Mouse (Mus musculus): ENCODE results near the gene Map1a. TPM values are rescaled to one million over a fixed set of nuclear protein-coding genes. Genes with fewer than 3 reads are reported as not detected.

Gene Map1a
- polyA plus RNA-seq, 1 experiment from 2014 or later: 2.6 TPM

DNA sequence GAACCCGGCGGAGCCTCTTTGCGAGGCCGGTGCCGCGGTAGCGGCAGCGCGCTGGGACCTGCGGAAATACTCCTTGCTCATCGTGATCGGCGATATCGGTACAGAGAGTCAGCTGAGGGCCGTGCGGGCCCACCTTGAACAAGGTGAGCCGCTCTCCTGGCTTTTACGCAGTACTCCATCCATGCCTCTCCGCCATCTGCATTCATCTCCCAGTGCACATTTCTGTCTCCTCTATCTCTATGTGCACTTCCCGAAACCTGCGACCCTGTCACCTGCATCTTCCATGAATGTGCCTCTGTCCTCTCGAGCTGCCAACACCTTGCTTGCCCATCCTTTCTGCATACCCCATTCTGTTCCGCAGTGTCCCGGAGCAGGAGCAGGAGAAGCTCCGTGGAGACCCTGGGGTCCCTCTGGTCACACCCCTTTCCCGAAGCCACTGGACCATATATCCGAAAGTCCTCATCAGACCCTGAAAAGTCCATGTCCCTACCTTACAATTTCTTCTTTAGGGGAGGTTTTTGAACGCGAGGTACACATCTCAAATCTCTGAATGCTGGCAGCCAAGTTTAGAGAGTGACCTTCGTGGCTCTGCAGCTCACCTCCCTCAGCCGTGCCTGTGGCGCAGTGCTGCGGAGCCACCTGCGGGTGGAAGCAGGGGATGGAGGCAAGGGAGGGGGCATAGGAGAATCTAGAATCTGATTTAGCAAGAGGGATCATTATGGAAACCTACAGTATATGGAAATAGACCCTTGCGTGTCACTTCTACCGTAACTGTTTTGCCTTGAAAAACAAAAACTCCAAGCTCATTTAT is 535 bp downstream of the Map1a start:
- H3K27ac ChIP-seq (ENCODE audit: low read length): no peak overlapping the region
- H3K4me1 ChIP-seq (ENCODE audit: control insufficient read depth, insufficient read depth, low read length): peaks cover 21% of the 10 kb centered on the region
- peak overlapping the region; percentile 89 for H3K4me2 ChIP-seq (ENCODE audit: low read depth, low read length)
- H3K9ac ChIP-seq (ENCODE audit: low read depth, low read length): peak overlapping the region; percentile 45; the same call in 1 of the 2 replicates
- peaks cover 4% of the 10 kb centered on the region; the same call in 1 of the 2 replicates for H3K27me3 ChIP-seq (replicated peaks; ENCODE audit: control insufficient read depth, insufficient read depth, low read length)
- H3K36me3 ChIP-seq (ENCODE audit: control insufficient read depth, insufficient read depth, low read length): no peaks in the 10 kb centered on the region
- 5% methylated on average over 36 of the region's 36 CpGs for WGBS
- H3K4me3 ChIP-seq (ENCODE audit: low read length): peak overlapping the region; percentile 58
- no peak; the same call in 1 of the 2 replicates for ATAC-seq
- H3K9me3 ChIP-seq (ENCODE audit: control insufficient read depth, low read length): no peaks in the 10 kb centered on the region

- H3K36me3 ChIP-seq (ENCODE audit: control insufficient read depth, insufficient read depth, low read length): no peaks in the 10 kb centered on the region
- no peak overlapping the region for H3K9ac ChIP-seq (ENCODE audit: low read depth, low read length)
- H3K4me1 ChIP-seq (ENCODE audit: control insufficient read depth, insufficient read depth, low read length): peaks cover 42% of the 10 kb centered on the region
- H3K4me2 ChIP-seq (ENCODE audit: low read depth, low read length): no peak overlapping the region
- peaks cover 9% of the 10 kb centered on the region for H3K27me3 ChIP-seq (replicated peaks; ENCODE audit: control insufficient read depth, insufficient read depth, low read length)
- no peak overlapping the region for H3K4me3 ChIP-seq (ENCODE audit: low read length)
- WGBS: 71% methylated on average over 5 of the region's 5 CpGs
- ATAC-seq: no peak
- no peak overlapping the region for H3K27ac ChIP-seq (ENCODE audit: low read length)
- H3K9me3 ChIP-seq (ENCODE audit: control insufficient read depth, low read length): no peaks in the 10 kb centered on the region
These were observed 3.1 kb downstream of the Map1a start for GRCm38 (mm10) chr2:121292316-121293013.

GRCm38 (mm10) chr2:121294182-121294581 is 4.8 kb downstream of the Map1a start:
- H3K36me3 ChIP-seq (ENCODE audit: control insufficient read depth, insufficient read depth, low read length): no peaks in the 10 kb centered on the region
- peak overlapping the region; percentile 58; the same call in 1 of the 2 replicates for H3K27ac ChIP-seq (ENCODE audit: low read length)
- no peaks in the 10 kb centered on the region for H3K9me3 ChIP-seq (ENCODE audit: control insufficient read depth, low read length)
- H3K4me1 ChIP-seq (ENCODE audit: control insufficient read depth, insufficient read depth, low read length): peaks cover 42% of the 10 kb centered on the region
- peak overlapping the region; percentile 56; the same call in 1 of the 2 replicates for H3K4me3 ChIP-seq (ENCODE audit: low read length)
- H3K27me3 ChIP-seq (replicated peaks; ENCODE audit: control insufficient read depth, insufficient read depth, low read length): peaks cover 9% of the 10 kb centered on the region
- ATAC-seq: no peak
- WGBS: 30% methylated on average over 4 of the region's 4 CpGs
- peak overlapping the region; percentile 61; the same call in 1 of the 2 replicates for H3K9ac ChIP-seq (ENCODE audit: low read depth, low read length)
- H3K4me2 ChIP-seq (ENCODE audit: low read depth, low read length): peak overlapping the region; percentile 70

DNA sequence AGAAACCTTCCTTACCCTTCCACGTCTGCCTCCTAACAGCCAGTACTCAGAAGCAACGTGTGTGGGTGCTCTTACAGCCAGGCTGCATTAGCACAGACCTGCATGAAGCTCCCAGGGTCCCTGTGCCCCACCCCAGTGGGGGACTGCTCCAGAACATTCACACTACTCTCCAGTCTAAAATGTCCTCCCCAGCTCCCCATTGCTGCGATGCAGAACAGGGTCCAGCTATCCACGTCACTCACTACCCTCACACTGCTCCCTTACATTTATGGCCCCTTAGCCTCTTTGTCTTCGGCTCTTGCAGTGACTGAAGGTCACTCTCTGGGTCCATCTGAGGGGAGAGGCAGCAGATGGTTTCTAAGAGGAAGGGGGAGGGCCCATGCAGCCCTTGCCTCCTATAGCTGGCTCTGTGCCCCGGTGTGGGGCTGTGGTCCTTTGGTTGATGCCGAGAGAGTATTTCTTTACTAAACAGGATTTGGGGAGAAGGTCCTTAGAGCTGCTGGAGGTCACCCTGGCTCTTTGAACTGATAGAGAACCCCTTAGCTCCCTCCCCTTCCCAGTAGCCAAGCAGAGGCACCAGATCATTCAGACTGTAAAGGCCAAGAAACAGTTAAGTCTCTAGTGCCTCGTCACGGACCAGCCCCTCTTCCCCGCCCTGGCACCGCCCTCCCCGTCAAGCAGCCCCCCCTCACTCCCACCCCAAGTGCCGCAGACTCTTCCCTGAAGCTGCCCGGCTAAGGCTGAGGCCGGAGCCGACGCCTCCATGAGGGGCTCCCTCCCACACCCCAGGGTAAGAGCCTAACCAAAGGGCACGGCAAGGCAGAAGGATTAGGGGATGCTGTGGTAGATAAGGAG is 5.6 kb downstream of the Map1a start:
- Histone ChIP-seq H3K27me3 (replicated peaks; ENCODE audit: control insufficient read depth, insufficient read depth, low read length) (peaks cover 9% of the 10 kb centered on the region), H3K36me3 (ENCODE audit: control insufficient read depth, insufficient read depth, low read length) (no peaks in the 10 kb centered on the region), H3K4me2 (ENCODE audit: low read depth, low read length) (peak overlapping the region; percentile 70), H3K4me3 (ENCODE audit: low read length) (peak overlapping the region; percentile 56), H3K4me1 (ENCODE audit: control insufficient read depth, insufficient read depth, low read length) (peaks cover 38% of the 10 kb centered on the region), H3K9ac (ENCODE audit: low read depth, low read length) (peak overlapping the region; percentile 61), H3K27ac (ENCODE audit: low read length) (peak overlapping the region; percentile 58), H3K9me3 (ENCODE audit: control insufficient read depth, low read length) (no peaks in the 10 kb centered on the region)
- WGBS: 2% methylated on average over 18 of the region's 18 CpGs
- ATAC-seq: peak; percentile 77

DNA sequence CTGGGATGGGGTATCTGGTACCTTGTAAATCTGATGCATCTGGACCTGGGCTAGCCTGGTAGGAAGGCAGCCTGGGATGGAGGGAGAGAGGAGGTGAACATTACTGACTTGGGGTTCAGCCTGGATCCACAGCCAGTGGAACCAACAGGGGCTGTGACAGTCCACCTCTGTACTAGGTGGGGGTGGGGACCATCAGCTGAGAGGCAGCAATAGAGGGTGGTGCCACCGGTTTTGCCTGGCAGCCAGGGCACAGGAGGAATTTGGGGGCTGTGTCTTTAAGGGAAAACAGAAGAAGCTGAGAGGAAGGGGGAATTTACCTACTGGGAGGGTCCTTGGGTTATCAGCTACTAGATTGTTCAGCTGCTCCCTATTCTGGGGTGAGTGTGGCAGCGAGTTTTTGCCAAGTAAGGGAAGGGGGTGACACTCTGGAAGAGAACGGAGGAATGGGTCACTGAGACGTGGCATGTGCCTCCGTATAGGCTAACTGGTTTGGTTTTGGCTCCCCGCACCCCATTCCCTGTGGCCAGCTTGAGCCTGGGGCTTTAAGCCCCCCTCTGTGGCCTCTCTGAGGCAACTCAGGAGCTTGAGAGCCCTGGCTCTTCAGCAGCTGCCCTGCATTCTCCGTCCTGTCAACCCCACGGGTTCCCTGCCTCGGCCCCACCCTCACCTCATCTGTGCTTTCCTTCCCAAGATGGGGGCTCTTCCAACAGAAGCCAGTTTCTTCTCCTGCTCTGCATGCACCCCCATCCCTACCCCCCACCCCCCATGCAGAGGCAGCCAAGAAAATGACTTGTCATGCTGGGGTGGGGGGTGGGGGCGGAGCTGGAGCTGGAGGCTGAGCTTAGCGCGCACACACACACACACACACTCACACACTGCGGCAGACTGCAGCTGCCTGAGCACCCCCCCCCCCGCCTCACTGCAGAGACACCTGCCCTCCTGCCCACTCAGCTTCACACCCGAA is 6.5 kb downstream of the Map1a start:
- WGBS: 8% methylated on average over 15 of the region's 15 CpGs
- H3K9ac ChIP-seq (ENCODE audit: low read depth, low read length): peak overlapping the region; percentile 61
- H3K27me3 ChIP-seq (replicated peaks; ENCODE audit: control insufficient read depth, insufficient read depth, low read length): peaks cover 5% of the 10 kb centered on the region
- H3K4me1 ChIP-seq (ENCODE audit: control insufficient read depth, insufficient read depth, low read length): peaks cover 36% of the 10 kb centered on the region
- peak overlapping the region; percentile 70 for H3K4me2 ChIP-seq (ENCODE audit: low read depth, low read length)
- H3K4me3 ChIP-seq (ENCODE audit: low read length): peak overlapping the region; percentile 56
- peak; percentile 12; the same call in 1 of the 2 replicates for ATAC-seq
- no peaks in the 10 kb centered on the region for H3K36me3 ChIP-seq (ENCODE audit: control insufficient read depth, insufficient read depth, low read length)
- H3K27ac ChIP-seq (ENCODE audit: low read length): 0 out of 2 replicates have a peak overlapping the region, but pooled peaks have one; percentile 42
- no peaks in the 10 kb centered on the region for H3K9me3 ChIP-seq (ENCODE audit: control insufficient read depth, low read length)

DNA sequence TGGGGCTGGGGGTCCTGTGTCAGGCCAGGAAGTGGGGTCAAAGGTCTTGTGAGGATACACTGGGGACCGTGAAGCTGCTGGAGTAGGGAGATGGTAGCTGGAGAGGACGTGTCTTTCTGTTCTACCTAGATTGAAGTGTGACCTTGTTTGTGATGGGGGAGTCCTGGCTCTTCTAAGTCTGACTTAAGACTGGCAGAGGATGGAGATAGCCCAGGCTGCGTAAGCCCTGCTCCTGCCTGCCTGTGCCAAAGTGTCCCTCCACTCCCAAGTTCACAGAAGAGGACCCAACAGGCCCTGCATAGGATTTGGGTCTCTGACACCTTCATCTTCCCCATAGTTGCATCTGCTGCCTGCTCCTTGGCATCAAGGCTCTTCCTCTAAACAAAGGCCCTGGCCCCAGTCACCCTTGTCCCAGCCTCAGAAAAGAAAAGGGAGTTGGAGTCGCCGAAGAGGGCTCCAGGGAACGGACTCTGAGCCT is 7.4 kb downstream of the Map1a start:
- Histone ChIP-seq H3K36me3 (ENCODE audit: control insufficient read depth, insufficient read depth, low read length) (no peaks in the 10 kb centered on the region), H3K4me2 (ENCODE audit: low read depth, low read length) (peak overlapping the region; percentile 70), H3K27me3 (replicated peaks; ENCODE audit: control insufficient read depth, insufficient read depth, low read length) (peaks cover 5% of the 10 kb centered on the region), H3K9ac (ENCODE audit: low read depth, low read length) (peak overlapping the region; percentile 61; the same call in 1 of the 2 replicates), H3K27ac (ENCODE audit: low read length) (no peak overlapping the region), H3K4me3 (ENCODE audit: low read length) (peak overlapping the region; percentile 56), H3K9me3 (ENCODE audit: control insufficient read depth, low read length) (no peaks in the 10 kb centered on the region), H3K4me1 (ENCODE audit: control insufficient read depth, insufficient read depth, low read length) (peaks cover 36% of the 10 kb centered on the region)
- no peak for ATAC-seq
- 23% methylated on average over 6 of the region's 6 CpGs for WGBS

DNA sequence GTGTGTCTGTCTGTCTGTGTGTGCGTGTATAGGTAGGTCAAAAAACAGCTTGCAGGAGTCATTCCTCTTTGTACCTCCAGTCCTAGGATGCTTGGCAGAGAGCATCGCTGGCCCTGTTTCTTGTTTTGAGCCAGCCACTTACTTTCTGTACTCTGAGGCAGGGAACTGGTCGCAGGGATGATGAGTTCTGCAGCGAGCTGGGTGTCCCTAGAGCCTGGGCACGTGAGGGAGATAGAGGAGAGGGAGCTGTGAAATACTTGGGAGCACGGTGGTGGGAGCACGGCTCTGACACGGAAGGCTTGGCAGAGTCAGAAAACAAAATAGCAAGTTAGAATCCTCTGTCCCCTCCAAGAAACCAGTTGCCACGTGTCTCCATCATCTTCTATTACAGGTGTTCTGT is 8.3 kb downstream of the Map1a start:
- H3K36me3 ChIP-seq (ENCODE audit: control insufficient read depth, insufficient read depth, low read length): no peaks in the 10 kb centered on the region
- H3K27ac ChIP-seq (ENCODE audit: low read length): no peak overlapping the region
- 21% methylated on average over 9 of the region's 9 CpGs for WGBS
- no peak overlapping the region for H3K9ac ChIP-seq (ENCODE audit: low read depth, low read length)
- no peak overlapping the region for H3K4me3 ChIP-seq (ENCODE audit: low read length)
- H3K4me2 ChIP-seq (ENCODE audit: low read depth, low read length): no peak overlapping the region
- peaks cover 36% of the 10 kb centered on the region for H3K4me1 ChIP-seq (ENCODE audit: control insufficient read depth, insufficient read depth, low read length)
- H3K27me3 ChIP-seq (replicated peaks; ENCODE audit: control insufficient read depth, insufficient read depth, low read length): peaks cover 5% of the 10 kb centered on the region
- ATAC-seq: no peak
- no peaks in the 10 kb centered on the region for H3K9me3 ChIP-seq (ENCODE audit: control insufficient read depth, low read length)

DNA sequence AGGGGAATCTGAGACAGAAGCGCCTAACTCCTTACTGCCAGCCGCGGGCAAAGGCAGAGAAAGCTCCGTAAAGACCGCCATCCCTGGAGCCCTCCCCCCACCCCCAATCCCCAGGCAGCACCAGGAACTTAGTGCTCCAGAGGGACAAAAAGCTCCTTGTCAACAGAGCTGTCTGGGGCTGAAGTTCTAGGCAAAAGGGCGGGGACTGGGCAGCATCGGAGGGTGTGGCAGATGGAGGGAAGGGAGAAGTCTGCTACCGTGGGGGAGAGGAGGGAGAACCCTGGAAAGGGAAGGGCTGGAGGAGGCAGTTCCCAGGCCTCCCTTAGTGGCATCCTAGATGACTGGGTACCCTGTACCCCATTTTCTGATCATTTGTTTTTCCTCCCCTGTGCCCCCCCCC is 8.7 kb downstream of the Map1a start:
- Histone ChIP-seq H3K4me1 (ENCODE audit: control insufficient read depth, insufficient read depth, low read length) (peaks cover 36% of the 10 kb centered on the region), H3K4me2 (ENCODE audit: low read depth, low read length) (no peak overlapping the region), H3K9me3 (ENCODE audit: control insufficient read depth, low read length) (no peaks in the 10 kb centered on the region), H3K9ac (ENCODE audit: low read depth, low read length) (no peak overlapping the region), H3K27me3 (replicated peaks; ENCODE audit: control insufficient read depth, insufficient read depth, low read length) (peaks cover 5% of the 10 kb centered on the region), H3K4me3 (ENCODE audit: low read length) (no peak overlapping the region), H3K27ac (ENCODE audit: low read length) (no peak overlapping the region), H3K36me3 (ENCODE audit: control insufficient read depth, insufficient read depth, low read length) (no peaks in the 10 kb centered on the region)
- peak; percentile 55 for ATAC-seq
- 7% methylated on average over 8 of the region's 8 CpGs for WGBS

Measured in intestine, embryonic 16.5 days (tissue).